Mouse (Mus musculus): ENCODE data around the gene Bad.

DNA sequence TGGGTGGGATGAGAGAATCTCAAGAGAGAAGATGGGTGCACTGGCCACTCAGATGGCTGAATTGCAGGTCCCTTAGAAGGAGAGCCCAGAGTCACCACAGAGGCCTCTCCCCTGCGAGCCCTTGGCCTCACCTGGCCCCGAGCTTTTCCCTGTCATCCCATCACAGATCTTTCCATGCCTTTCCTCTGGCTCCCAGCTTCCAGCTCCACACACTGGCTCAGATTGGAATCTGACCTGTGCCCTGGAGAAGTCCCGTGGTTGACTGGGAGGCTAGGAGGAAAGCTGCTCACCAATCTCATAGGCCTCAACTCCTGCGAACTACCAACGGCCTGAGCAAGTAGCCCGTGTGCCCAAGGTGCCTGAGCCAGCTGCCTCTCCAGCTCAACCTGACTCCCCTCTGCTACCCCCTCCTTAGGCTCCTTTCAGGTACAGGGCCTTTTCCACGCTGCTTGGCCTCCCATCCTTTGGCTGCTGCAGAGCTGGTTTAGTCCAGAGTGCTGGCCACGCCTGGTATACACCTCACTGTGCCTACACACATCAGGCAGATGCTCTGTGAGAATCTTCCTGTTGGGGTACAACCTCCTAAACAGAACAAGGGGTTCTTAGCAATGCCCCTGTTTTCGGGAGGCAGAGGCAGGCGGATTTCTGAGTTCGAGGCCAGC is 36.0 kb upstream of the Bad start:
- TF ChIP-seq CTCF (IDR thresholded peaks at IDR 0.05; ENCODE audit: low read depth) (no peak), EP300 (IDR thresholded peaks at IDR 0.05; ENCODE audit: low read depth) (no peak)

Data from liver, embryonic 14.5 days (tissue).